Mouse (Mus musculus) ZHBTc4 (cell line): ENCODE results near the gene Lcn10.
"Not testable (repeated sequence)": the region's sequence is repeated elsewhere in the genome, so short reads cannot be mapped to it uniquely, and the experiment has no call there.

Experiments used
- DNase-seq: peaks from one replicate; pipeline ENCODE4 v3.0.0-alpha.2; 2011; ENCODE audit warnings: low read depth, low spot score

Gene Lcn10

GRCm38 (mm10) chr2:25682426-25682825 lies at the start of gene Lcn10:
Lcn10 (plus strand) TSS chr2:25682726.
- DNase-seq = no peak

- DNase-seq = no peak
Measured at GRCm38 (mm10) chr2:25633616-25634015, 48.9 kb upstream of the Lcn10 start.

GRCm38 (mm10) chr2:25634046-25634445 lies 48.5 kb upstream of the Lcn10 start:
- no peak for DNase-seq

GRCm38 (mm10) chr2:25639890-25640289 lies 42.6 kb upstream of the Lcn10 start:
- peak; percentile 70 for DNase-seq

- DNase-seq = no peak
Measured at GRCm38 (mm10) chr2:25652902-25653301, 29.6 kb upstream of the Lcn10 start, which contains the start of gene Lcn8. Lcn8 (plus strand) TSS chr2:25653120.

GRCm38 (mm10) chr2:25654502-25654901 lies 28.0 kb upstream of the Lcn10 start:
- DNase-seq = no peak

GRCm38 (mm10) chr2:25656691-25657090 lies 25.8 kb upstream of the Lcn10 start:
- DNase-seq = no peak

GRCm38 (mm10) chr2:25657246-25657645 lies 25.3 kb upstream of the Lcn10 start:
- no peak for DNase-seq

GRCm38 (mm10) chr2:25657652-25658051 lies 24.9 kb upstream of the Lcn10 start, which contains the start of gene Lcn5:
Lcn5 (plus strand) TSS chr2:25657952.
- no peak for DNase-seq

GRCm38 (mm10) chr2:25660279-25660678 lies 22.2 kb upstream of the Lcn10 start:
- DNase-seq = no peak

GRCm38 (mm10) chr2:25661245-25661970 lies 21.1 kb upstream of the Lcn10 start:
- DNase-seq = no peak

- peak; percentile 61 for DNase-seq
Measured at GRCm38 (mm10) chr2:25663511-25663910, 19.0 kb upstream of the Lcn10 start.

- no peak for DNase-seq
Measured at GRCm38 (mm10) chr2:25664125-25664524, 18.4 kb upstream of the Lcn10 start.

- DNase-seq = no peak
Measured at GRCm38 (mm10) chr2:25666516-25666915, 16.0 kb upstream of the Lcn10 start.

GRCm38 (mm10) chr2:25676486-25676885 lies 6.0 kb upstream of the Lcn10 start, which contains the start of gene Lcn6:
Lcn6 (plus strand) TSS chr2:25676786.
- no peak for DNase-seq

GRCm38 (mm10) chr2:25679559-25679958 lies 3.0 kb upstream of the Lcn10 start:
- DNase-seq = no peak

GRCm38 (mm10) chr2:25686941-25687340 lies 4.4 kb downstream of the Lcn10 start:
- DNase-seq = peak; percentile 70

GRCm38 (mm10) chr2:25694605-25695004 lies 12.1 kb downstream of the Lcn10 start:
- peak; percentile 96 for DNase-seq

- DNase-seq = no peak
Measured at GRCm38 (mm10) chr2:25696951-25697350, 14.4 kb downstream of the Lcn10 start.

- DNase-seq = no peak
Measured at GRCm38 (mm10) chr2:25698696-25699095, 16.2 kb downstream of the Lcn10 start.

- not testable (repeated sequence) for DNase-seq
Measured at GRCm38 (mm10) chr2:25699743-25700142, 17.2 kb downstream of the Lcn10 start, which contains the start of gene Obp2a. Obp2a (plus strand) TSS chr2:25700043.

- DNase-seq = no peak
Measured at GRCm38 (mm10) chr2:25701001-25701400, 18.5 kb downstream of the Lcn10 start.

GRCm38 (mm10) chr2:25703706-25704105 lies 21.2 kb downstream of the Lcn10 start:
- DNase-seq = no peak
